Mouse (Mus musculus) heart, postnatal 36 days (tissue): ENCODE measurements around the gene Wdr18. TPM values are rescaled to one million over a fixed set of nuclear protein-coding genes. Genes with fewer than 3 reads are reported as not detected.
A peak's percentile ranks its signal among the peaks of the same experiment; 100 is the strongest.

ENCODE experiments used
- DNase-seq, 2 experiments: peaks; one replicate each; pipeline ENCODE4 v3.0.0; 2021 to 2022
- intact Hi-C: fragments of 180-260 bp; cut with DNase I; formaldehyde crosslinking; loops from one replicate; pipeline ENCODE4 v1.15.1; 2025
- total RNA-seq, 2 experiments: library from RNA; stranded (reverse); gene quantifications; 2 replicates each; pipeline ENCODE4 v1.2.3; 2021

Gene Wdr18
- total RNA-seq: 10 to 100 TPM; 25.6 to 28.8 TPM

GRCm38 (mm10) chr10:79959847-79960601 lies at the start of gene Wdr18:
Wdr18 (plus strand) TSS chr10:79960152.
- intact Hi-C loops: loop anchor here (2.0 kb wide), 3 partner anchors 67 to 183 kb away; partner anchors contain the start of gene Stk11
- DNase-seq: peak; percentile 99 to 100

GRCm38 (mm10) chr10:79910556-79910955 lies 49.4 kb upstream of the Wdr18 start, which contains the start of gene Gm26602:
Gm26602 (plus strand) TSS chr10:79910856.
- intact Hi-C loops: no loop called here
- no peak for DNase-seq

GRCm38 (mm10) chr10:79912412-79912811 lies 47.5 kb upstream of the Wdr18 start:
- no peak for DNase-seq
- intact Hi-C loops: no loop called here

GRCm38 (mm10) chr10:79914131-79914947 lies 45.6 kb upstream of the Wdr18 start:
- intact Hi-C loops: no loop called here
- no peak for DNase-seq

GRCm38 (mm10) chr10:79914948-79915596 lies 44.9 kb upstream of the Wdr18 start:
- intact Hi-C loops: no loop called here
- no peak for DNase-seq

GRCm38 (mm10) chr10:79916081-79916480 lies 43.9 kb upstream of the Wdr18 start:
- DNase-seq: no peak
- intact Hi-C loops: no loop called here

GRCm38 (mm10) chr10:79916808-79917531 lies 43.0 kb upstream of the Wdr18 start, which contains the start of gene Kiss1r:
Kiss1r (plus strand) TSS chr10:79916971.
- peak; percentile 91 to 92 for DNase-seq
- intact Hi-C loops: no loop called here

- intact Hi-C loops: no loop called here
- no peak for DNase-seq
Measured at GRCm38 (mm10) chr10:79917532-79918100, 42.3 kb upstream of the Wdr18 start.

- intact Hi-C loops: no loop called here
- DNase-seq: no peak
Measured at GRCm38 (mm10) chr10:79918231-79919078, 41.5 kb upstream of the Wdr18 start.

GRCm38 (mm10) chr10:79919251-79919849 lies 40.6 kb upstream of the Wdr18 start:
- intact Hi-C loops: no loop called here
- DNase-seq: no peak

GRCm38 (mm10) chr10:79920056-79920890 lies 39.7 kb upstream of the Wdr18 start:
- DNase-seq: no peak
- intact Hi-C loops: no loop called here

- DNase-seq: no peak
- intact Hi-C loops: no loop called here
Measured at GRCm38 (mm10) chr10:79920958-79921535, 38.9 kb upstream of the Wdr18 start, which contains the start of gene R3hdm4. R3hdm4 (minus strand) TSS chr10:79921208.

GRCm38 (mm10) chr10:79921572-79921971 lies 38.4 kb upstream of the Wdr18 start:
- intact Hi-C loops: no loop called here
- no peak for DNase-seq

- intact Hi-C loops: loop anchor here (1.0 to 2.0 kb wide), 5 partner anchors 29 to 91 kb away; no protein-coding TSS in a partner anchor
- peak; percentile 96 to 97 for DNase-seq
Measured at GRCm38 (mm10) chr10:79924998-79925784, 34.8 kb upstream of the Wdr18 start.

- intact Hi-C loops: loop anchor here (1.0 to 2.0 kb wide), 5 partner anchors 28 to 92 kb away; no protein-coding TSS in a partner anchor
- DNase-seq: no peak
Measured at GRCm38 (mm10) chr10:79925785-79926490, 34.0 kb upstream of the Wdr18 start.
